In genomic region chr2:35544717-35545116, GRCm38 (mm10) we compare ENCODE assay signal across 8 mouse cellular contexts. TPM values are rescaled to one million over a fixed set of nuclear protein-coding genes. Genes with fewer than 3 reads are reported as not detected.
DNase-seq lines count a peak whose midpoint lies in the region; ATAC-seq and TF ChIP-seq lines count a peak whose summit lies in the region.

No protein-coding gene starts in this region.

- H3K4me2 ChIP-seq in embryonic facial prominence, embryonic 15.5 days (replicated peaks): peak overlapping the region; percentile 61
- H3K4me2 ChIP-seq in heart, embryonic 16.5 days (ENCODE audit: low read depth, low read length): peak overlapping the region; percentile 54
- peak overlapping the region; percentile 34; the same call in 1 of the 2 replicates for H3K4me2 ChIP-seq in liver, postnatal 0 days (ENCODE audit: low read depth, low read length)
- H3K4me2 ChIP-seq in neural tube, embryonic 15.5 days: peak overlapping the region; percentile 57

- 3% methylated on average over 14 of the region's 14 CpGs for WGBS in embryonic facial prominence, embryonic 15.5 days
- WGBS in heart, embryonic 16.5 days: 6% methylated on average over 14 of the region's 14 CpGs
- WGBS in liver, postnatal 0 days (ENCODE audit: insufficient replicate concordance): 8% methylated on average over 14 of the region's 14 CpGs
- 8% methylated on average over 14 of the region's 14 CpGs for WGBS in neural tube, embryonic 15.5 days

- peak; percentile 52; the same call in 1 of the 2 replicates for ATAC-seq in embryonic facial prominence, embryonic 15.5 days (ENCODE audit: insufficient number of reproducible peaks, low FRiP score, low TSS enrichment, low read depth)
- ATAC-seq in heart, embryonic 16.5 days (replicated peaks; ENCODE audit: extremely low read depth, insufficient read depth, low FRiP score): peak; percentile 4; the same call in 1 of the 2 replicates
- ATAC-seq in liver, postnatal 0 days: 0 out of 2 replicates have a peak, but pooled peaks have one; percentile 19
- peak; percentile 83 for ATAC-seq in neural tube, embryonic 15.5 days (ENCODE audit: low FRiP score)

- TF ChIP-seq CTCF in liver, postnatal 0 days (IDR thresholded peaks at IDR 0.05; ENCODE audit: low read depth): peak; percentile 95

- 0 out of 2 replicates have a peak, but pooled peaks cover 3% of the 10 kb centered on the region for H3K27me3 ChIP-seq in embryonic facial prominence, embryonic 15.5 days
- H3K27me3 ChIP-seq in heart, embryonic 16.5 days (ENCODE audit: control insufficient read depth, insufficient read depth, low read length): no peaks in the 10 kb centered on the region
- no peaks in the 10 kb centered on the region for H3K27me3 ChIP-seq in liver, postnatal 0 days (ENCODE audit: insufficient read depth, low read length)
- H3K27me3 ChIP-seq in neural tube, embryonic 15.5 days (replicated peaks): no peaks in the 10 kb centered on the region

- peak overlapping the region; percentile 23 for H3K4me3 ChIP-seq in embryonic facial prominence, embryonic 15.5 days (replicated peaks)
- H3K4me3 ChIP-seq in heart, embryonic 16.5 days (ENCODE audit: low read length): peak overlapping the region; percentile 13
- H3K4me3 ChIP-seq in liver, postnatal 0 days (ENCODE audit: low read depth, low read length): no peak overlapping the region
- peak overlapping the region; percentile 20 for H3K4me3 ChIP-seq in neural tube, embryonic 15.5 days (replicated peaks)

- 0 out of 2 replicates have a peak overlapping the region, but pooled peaks have one; percentile 6 for H3K9ac ChIP-seq in embryonic facial prominence, embryonic 15.5 days
- peak overlapping the region; percentile 27; the same call in 1 of the 2 replicates for H3K9ac ChIP-seq in heart, embryonic 16.5 days (ENCODE audit: low read length)
- no peak overlapping the region for H3K9ac ChIP-seq in liver, postnatal 0 days (replicated peaks)
- 0 out of 2 replicates have a peak overlapping the region, but pooled peaks have one; percentile 11 for H3K9ac ChIP-seq in neural tube, embryonic 15.5 days (replicated peaks)

- H3K36me3 ChIP-seq in embryonic facial prominence, embryonic 15.5 days: no peaks in the 10 kb centered on the region
- no peaks in the 10 kb centered on the region for H3K36me3 ChIP-seq in heart, embryonic 16.5 days (ENCODE audit: control insufficient read depth, insufficient read depth)
- no peaks in the 10 kb centered on the region for H3K36me3 ChIP-seq in liver, postnatal 0 days (replicated peaks; ENCODE audit: insufficient read depth, low read length)
- H3K36me3 ChIP-seq in neural tube, embryonic 15.5 days: no peaks in the 10 kb centered on the region

- no peak for TF ChIP-seq EP300 in liver, postnatal 0 days (IDR thresholded peaks at IDR 0.05; ENCODE audit: low read depth)

- H3K9me3 ChIP-seq in embryonic facial prominence, embryonic 15.5 days (replicated peaks): no peaks in the 10 kb centered on the region
- no peaks in the 10 kb centered on the region for H3K9me3 ChIP-seq in heart, embryonic 16.5 days (replicated peaks; ENCODE audit: control insufficient read depth, low read length)
- H3K9me3 ChIP-seq in liver, postnatal 0 days (ENCODE audit: low read length): no peaks in the 10 kb centered on the region
- no peaks in the 10 kb centered on the region for H3K9me3 ChIP-seq in neural tube, embryonic 15.5 days (replicated peaks)

- peaks cover 9% of the 10 kb centered on the region for H3K4me1 ChIP-seq in embryonic facial prominence, embryonic 15.5 days
- peaks cover 20% of the 10 kb centered on the region for H3K4me1 ChIP-seq in heart, embryonic 16.5 days (ENCODE audit: control insufficient read depth, insufficient read depth, low read length)
- peaks cover 2% of the 10 kb centered on the region; the same call in 1 of the 2 replicates for H3K4me1 ChIP-seq in liver, postnatal 0 days (ENCODE audit: insufficient read depth)
- H3K4me1 ChIP-seq in neural tube, embryonic 15.5 days: peaks cover 8% of the 10 kb centered on the region

- peak overlapping the region; percentile 73 for H3K27ac ChIP-seq in embryonic facial prominence, embryonic 15.5 days (replicated peaks)
- H3K27ac ChIP-seq in heart, embryonic 16.5 days (ENCODE audit: low read length): no peak overlapping the region
- no peak overlapping the region for H3K27ac ChIP-seq in liver, postnatal 0 days (ENCODE audit: low read depth)
- peak overlapping the region; percentile 30; the same call in 1 of the 2 replicates for H3K27ac ChIP-seq in neural tube, embryonic 15.5 days (replicated peaks)

- peak; percentile 28 for DNase-seq in CD4-positive helper T cell, adult 2 months (ENCODE audit: low read depth, low spot score)
- peak; percentile 87 for DNase-seq in brain, adult 2 months (ENCODE audit: low read depth, low spot score)
- DNase-seq in kidney, postnatal 25 days: peak; percentile 60 to 68
- peak; percentile 68 for DNase-seq in liver, postnatal 0 days
- DNase-seq in thymus, postnatal 25 days: peak; percentile 42

RNA-seq across cellular contexts. Expression of gene Dab2ip, which starts 13.3 kb away (rescaled TPM):
- 67.9 and 72.0 TPM in 2 replicates for polyA plus RNA-seq in embryonic facial prominence, embryonic 15.5 days (2015; fragmentation: Nextera tagmentation; extraction: Ambion mirVana)
- polyA plus RNA-seq in heart, embryonic 16.5 days (2015; fragmentation: Nextera tagmentation; extraction: Ambion mirVana): 27.1 and 32.9 TPM in 2 replicates
- polyA plus RNA-seq in liver, postnatal 0 days (2015; fragmentation: Nextera tagmentation; extraction: Ambion mirVana): 6.9 and 9.1 TPM in 2 replicates
- polyA plus RNA-seq in neural tube, embryonic 15.5 days (2015; fragmentation: Nextera tagmentation; extraction: Ambion mirVana): 51.5 and 62.4 TPM in 2 replicates

Comparison
In these comparisons a context has a peak if more than half of its experiments do, and no peak if none do; other contexts are left out.
1. DNase-seq: peak in every context shown above with its lines; median percentile 87 in brain, adult 2 months; 68 in liver, postnatal 0 days; 64 in kidney, postnatal 25 days; 42 in thymus, postnatal 25 days; 28 in CD4-positive helper T cell, adult 2 months.
2. ATAC-seq: peak in every context shown above with its lines; median percentile 83 in neural tube, embryonic 15.5 days; 52 in embryonic facial prominence, embryonic 15.5 days; 19 in liver, postnatal 0 days; 4 in heart, embryonic 16.5 days.
3. H3K27ac ChIP-seq: peak in embryonic facial prominence, embryonic 15.5 days (single experiment) and neural tube, embryonic 15.5 days (single experiment); none in heart, embryonic 16.5 days (single experiment) and liver, postnatal 0 days (single experiment).
4. Peak in every context shown above with its lines, with median percentiles within 50 percentile points of each other: H3K4me2 ChIP-seq.